Mouse (Mus musculus): Measurements from ENCODE around the gene Slc1a1. TPM values are rescaled to one million over a fixed set of nuclear protein-coding genes. Genes with fewer than 3 reads are reported as not detected.

The Slc1a1 gene
- polyA plus RNA-seq, 1 experiment from 2014 or later: 1.0 TPM

GRCm38 (mm10) chr19:28934897-28935296 lies 100.0 kb downstream of the Slc1a1 start:
- Histone ChIP-seq H3K9ac (no peak overlapping the region), H3K27ac (no peak overlapping the region), H3K27me3 (no peaks in the 10 kb centered on the region), H3K4me1 (no peaks in the 10 kb centered on the region), H3K9me3 (no peaks in the 10 kb centered on the region), H3K4me2 (replicated peaks) (no peak overlapping the region), H3K4me3 (no peak overlapping the region), H3K36me3 (no peaks in the 10 kb centered on the region)
- 89% methylated on average over 3 of the region's 3 CpGs for WGBS
- ATAC-seq (ENCODE audit: low FRiP score, low read depth): no peak

- Histone ChIP-seq H3K4me3 (no peak overlapping the region), H3K4me1 (no peaks in the 10 kb centered on the region), H3K4me2 (replicated peaks) (no peak overlapping the region), H3K27me3 (no peaks in the 10 kb centered on the region), H3K9me3 (no peaks in the 10 kb centered on the region), H3K36me3 (no peaks in the 10 kb centered on the region), H3K27ac (no peak overlapping the region), H3K9ac (no peak overlapping the region; the same call in 1 of the 2 replicates)
- WGBS: 60% methylated on average over 9 of the region's 9 CpGs
- ATAC-seq (ENCODE audit: low FRiP score, low read depth): no peak
These were observed 105.5 kb downstream of the Slc1a1 start for GRCm38 (mm10) chr19:28940135-28940874.

- Histone ChIP-seq H3K4me1 (no peaks in the 10 kb centered on the region), H3K27ac (no peak overlapping the region), H3K9ac (no peak overlapping the region), H3K4me2 (replicated peaks) (no peak overlapping the region), H3K4me3 (no peak overlapping the region), H3K27me3 (no peaks in the 10 kb centered on the region), H3K36me3 (no peaks in the 10 kb centered on the region), H3K9me3 (no peaks in the 10 kb centered on the region)
- 60% methylated on average over 4 of the region's 4 CpGs for WGBS
- no peak for ATAC-seq (ENCODE audit: low FRiP score, low read depth)
These were observed 106.4 kb downstream of the Slc1a1 start for GRCm38 (mm10) chr19:28941271-28941670.

DNA sequence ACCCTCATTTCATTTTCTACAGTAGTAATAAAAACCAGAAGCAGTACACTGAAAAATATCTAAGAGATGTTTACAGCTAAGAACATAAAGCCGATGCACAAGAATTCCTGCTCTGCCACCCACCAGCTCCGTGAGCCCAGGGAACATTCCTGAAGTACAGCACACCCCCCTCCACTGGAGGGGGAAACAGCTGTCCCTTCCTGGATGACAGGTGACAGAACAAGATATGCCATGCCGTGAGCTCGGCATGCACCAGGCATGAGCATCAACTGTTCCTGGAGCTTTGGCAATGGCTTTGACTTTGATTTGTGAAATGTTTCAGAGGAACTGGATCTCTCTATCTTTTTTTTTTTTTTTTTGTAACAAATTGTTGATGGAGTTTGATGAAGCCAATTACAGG lies 111.9 kb downstream of the Slc1a1 start:
- WGBS: 36% methylated on average over 4 of the region's 4 CpGs
- H3K27ac ChIP-seq: no peak overlapping the region
- no peaks in the 10 kb centered on the region for H3K9me3 ChIP-seq
- no peaks in the 10 kb centered on the region for H3K4me1 ChIP-seq
- no peak overlapping the region for H3K4me3 ChIP-seq
- H3K4me2 ChIP-seq (replicated peaks): no peak overlapping the region
- ATAC-seq (ENCODE audit: low FRiP score, low read depth): no peak; the same call in 1 of the 2 replicates
- H3K36me3 ChIP-seq: no peaks in the 10 kb centered on the region
- no peak overlapping the region for H3K9ac ChIP-seq
- no peaks in the 10 kb centered on the region for H3K27me3 ChIP-seq

DNA sequence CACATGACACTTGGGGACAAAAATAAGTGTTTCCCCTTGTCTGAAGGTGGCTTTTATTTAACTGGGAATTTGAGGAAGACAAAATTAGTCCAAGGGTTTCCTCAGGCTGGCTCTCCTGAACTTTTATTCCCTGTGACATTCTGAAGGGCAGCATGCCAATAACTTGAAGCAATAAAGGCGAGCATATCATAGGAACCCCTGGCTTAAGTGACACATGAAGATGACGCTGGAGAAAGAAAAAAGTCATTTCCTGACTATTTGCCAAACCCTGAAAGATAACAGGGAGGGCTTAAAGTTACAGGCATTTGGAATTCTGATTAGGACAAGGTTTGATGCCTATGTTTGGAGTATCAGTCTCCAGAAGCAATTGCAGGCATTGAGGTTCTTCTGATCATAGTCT lies 112.5 kb downstream of the Slc1a1 start:
- no peak overlapping the region; the same call in 1 of the 2 replicates for H3K27ac ChIP-seq
- no peak overlapping the region for H3K9ac ChIP-seq
- H3K4me1 ChIP-seq: no peaks in the 10 kb centered on the region
- no peak for ATAC-seq (ENCODE audit: low FRiP score, low read depth)
- H3K4me3 ChIP-seq: no peak overlapping the region
- no peak overlapping the region for H3K4me2 ChIP-seq (replicated peaks)
- no peaks in the 10 kb centered on the region for H3K9me3 ChIP-seq
- 61% methylated on average over 2 of the region's 2 CpGs for WGBS
- no peaks in the 10 kb centered on the region for H3K27me3 ChIP-seq
- H3K36me3 ChIP-seq: no peaks in the 10 kb centered on the region

DNA sequence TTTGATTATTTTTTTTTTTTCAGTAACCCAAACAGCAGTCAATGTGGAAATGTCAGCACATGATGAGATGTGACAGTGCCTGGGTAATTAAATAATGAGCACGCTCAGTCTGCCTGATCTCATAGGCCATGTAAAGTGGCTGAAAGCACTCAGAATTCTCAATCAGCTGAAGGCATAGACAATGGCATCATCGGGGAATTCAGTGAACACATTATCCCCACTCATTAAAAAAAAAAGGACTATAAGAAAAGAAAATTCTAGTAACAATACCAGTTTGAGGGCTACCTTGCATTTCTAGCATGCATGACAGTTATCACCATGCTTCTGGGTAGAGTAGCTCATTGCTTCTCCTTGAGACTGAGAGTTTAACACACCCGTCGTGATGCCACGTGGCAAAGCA lies 116.4 kb downstream of the Slc1a1 start:
- Histone ChIP-seq H3K4me2 (replicated peaks) (no peak overlapping the region), H3K4me3 (no peak overlapping the region), H3K36me3 (no peaks in the 10 kb centered on the region), H3K27ac (no peak overlapping the region), H3K9ac (no peak overlapping the region), H3K4me1 (no peaks in the 10 kb centered on the region), H3K9me3 (no peaks in the 10 kb centered on the region), H3K27me3 (no peaks in the 10 kb centered on the region)
- 82% methylated on average over 5 of the region's 5 CpGs for WGBS
- no peak for ATAC-seq (ENCODE audit: low FRiP score, low read depth)

GRCm38 (mm10) chr19:28963113-28963512 lies 128.3 kb downstream of the Slc1a1 start:
- H3K4me1 ChIP-seq: peaks cover 19% of the 10 kb centered on the region
- no peak for ATAC-seq (ENCODE audit: low FRiP score, low read depth)
- H3K27me3 ChIP-seq: 0 out of 2 replicates have a peak, but pooled peaks cover 6% of the 10 kb centered on the region
- no peaks in the 10 kb centered on the region for H3K9me3 ChIP-seq
- WGBS: 37% methylated on average over 3 of the region's 3 CpGs
- peak overlapping the region; percentile 84 for H3K4me3 ChIP-seq
- H3K27ac ChIP-seq: no peak overlapping the region
- peak overlapping the region; percentile 95 for H3K4me2 ChIP-seq (replicated peaks)
- no peaks in the 10 kb centered on the region for H3K36me3 ChIP-seq
- H3K9ac ChIP-seq: no peak overlapping the region

DNA sequence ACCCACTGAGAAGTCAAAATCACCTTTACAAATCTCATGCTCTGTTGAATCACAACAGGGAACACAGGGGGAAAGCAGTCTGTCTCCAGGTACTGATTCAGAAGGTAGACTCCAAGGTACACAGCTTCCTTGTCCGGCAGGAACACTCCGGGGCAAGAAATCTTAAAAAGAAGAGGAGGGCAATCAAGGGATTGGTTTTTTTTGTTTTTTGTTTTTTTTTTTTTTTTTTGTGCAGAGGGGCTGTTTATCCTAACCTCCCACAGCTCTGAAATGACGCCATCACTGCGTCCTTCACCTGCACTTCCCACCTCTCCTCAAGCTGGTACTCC lies 128.6 kb downstream of the Slc1a1 start:
- Histone ChIP-seq H3K9me3 (no peaks in the 10 kb centered on the region), H3K36me3 (no peaks in the 10 kb centered on the region), H3K4me3 (peak overlapping the region; percentile 84), H3K9ac (peak overlapping the region; percentile 82; the same call in 1 of the 2 replicates), H3K27ac (no peak overlapping the region), H3K4me2 (replicated peaks) (peak overlapping the region; percentile 95), H3K27me3 (0 out of 2 replicates have a peak, but pooled peaks cover 6% of the 10 kb centered on the region), H3K4me1 (peaks cover 20% of the 10 kb centered on the region)
- 6% methylated on average over 4 of the region's 4 CpGs for WGBS
- ATAC-seq (ENCODE audit: low FRiP score, low read depth): no peak

Other genes starting within 250 kb of the Slc1a1 start
- gene Glis3, start 155.0 kb upstream of the Slc1a1 start, polyA plus RNA-seq (2015; fragmentation: Nextera tagmentation; extraction: Ambion mirVana): 3.5 and 4.7 TPM in 2 replicates
- gene Plpp6, start 128.9 kb downstream of the Slc1a1 start, polyA plus RNA-seq (2015; fragmentation: Nextera tagmentation; extraction: Ambion mirVana): 4.9 and 5.8 TPM in 2 replicates
- 0.43 and 0.89 TPM in 2 replicates for gene 4430402I18Rik, start 132.8 kb downstream of the Slc1a1 start, polyA plus RNA-seq (2015; fragmentation: Nextera tagmentation; extraction: Ambion mirVana)
- gene Cdc37l1, start 155.3 kb downstream of the Slc1a1 start, polyA plus RNA-seq (2015; fragmentation: Nextera tagmentation; extraction: Ambion mirVana): 45.0 and 45.2 TPM in 2 replicates
- gene Ak3, start 212.9 kb downstream of the Slc1a1 start, polyA plus RNA-seq (2015; fragmentation: Nextera tagmentation; extraction: Ambion mirVana): 69.9 and 75.0 TPM in 2 replicates

Measured in limb, embryonic 13.5 days (tissue).